Mouse (Mus musculus) urinary bladder, adult 2 months (tissue): ENCODE measurements around the gene Btg4. TPM values are rescaled to one million over a fixed set of nuclear protein-coding genes. Genes with fewer than 3 reads are reported as not detected.
"Not testable (repeated sequence)": the region's sequence is repeated elsewhere in the genome, so short reads cannot be mapped to it uniquely, and the experiment has no call there.

Experiments
- DNase-seq: peaks from one replicate; pipeline ENCODE4 v3.0.0; 2022; ENCODE audit warnings: low spot score
- polyA plus RNA-seq: library from polyadenylated mRNA; depleted of rRNA; stranded (reverse); fragments of >200 nt; gene quantifications from 2 replicates; pipeline ENCODE4 v1.2.3, GENCODE M21; 2012

The Btg4 gene
- polyA plus RNA-seq, 1 experiment, result not detected

GRCm38 (mm10) chr9:51081614-51082013, 20.9 kb downstream of the Btg4 start:
- DNase-seq, result no peak

GRCm38 (mm10) chr9:51093697-51094096, 33.0 kb downstream of the Btg4 start:
- no peak for DNase-seq

- DNase-seq, result no peak
Observed at GRCm38 (mm10) chr9:51096306-51096705, 35.6 kb downstream of the Btg4 start.

GRCm38 (mm10) chr9:51101756-51102425, 41.2 kb downstream of the Btg4 start, which contains the start of gene 4833427G06Rik:
Gene 4833427G06Rik, minus strand, starts transcription at chr9:51102078.
- no peak for DNase-seq

GRCm38 (mm10) chr9:51102963-51103807, 42.5 kb downstream of the Btg4 start:
- DNase-seq, result peak; percentile 31

DNA sequence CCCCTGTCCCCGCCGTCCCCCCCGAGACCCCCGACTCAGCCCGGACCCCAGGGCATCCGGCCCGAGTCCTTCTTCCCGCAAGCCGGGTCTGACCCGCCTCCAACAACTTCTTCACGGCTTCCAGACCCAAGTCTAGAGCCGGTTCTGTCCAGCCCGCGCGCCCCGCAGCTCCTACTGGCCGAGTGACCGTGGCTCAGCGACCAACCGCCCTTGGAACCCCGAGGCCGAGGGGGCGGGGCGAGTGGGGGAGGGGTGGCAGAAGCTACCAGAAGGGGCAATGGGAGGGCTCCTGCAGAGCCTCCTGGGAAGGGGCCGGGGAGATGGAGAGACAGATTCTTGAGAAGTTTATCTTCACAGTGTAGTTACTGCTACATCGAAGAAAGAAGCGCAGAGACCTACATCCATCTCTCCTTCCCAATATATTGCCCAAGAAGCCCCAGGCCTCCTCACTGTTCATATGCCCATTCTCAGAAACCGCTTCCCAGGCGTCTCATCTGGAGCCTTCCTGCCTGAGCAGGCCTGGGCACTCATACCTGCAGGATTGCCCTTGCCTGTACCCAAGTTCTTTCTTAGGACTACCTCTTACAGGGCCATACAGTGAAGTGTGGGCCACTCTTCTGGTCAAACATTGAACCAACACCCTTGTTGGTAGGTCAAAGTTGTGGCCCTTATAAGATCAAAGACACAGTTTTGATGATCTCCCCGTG, 43.3 kb downstream of the Btg4 start:
- peak; percentile 26 for DNase-seq

DNA sequence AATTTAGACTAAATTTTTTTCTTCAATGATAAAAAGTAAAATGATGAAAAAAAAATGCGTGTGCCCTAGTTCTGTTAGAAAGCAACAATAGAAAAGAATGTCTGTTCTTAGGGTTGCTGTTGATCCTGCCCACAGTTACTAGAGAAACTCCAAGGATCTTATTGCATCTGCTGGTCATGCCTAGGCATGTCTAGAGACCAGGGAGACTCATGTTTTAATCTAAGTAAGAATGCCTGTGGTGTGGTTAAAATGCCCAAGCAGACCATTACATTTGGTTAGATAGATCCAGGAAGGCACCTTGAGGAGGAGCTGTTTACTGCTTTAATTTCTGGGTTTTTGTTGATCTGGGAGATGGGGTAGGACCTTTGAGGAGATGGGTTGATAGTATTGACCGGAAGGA, 45.0 kb downstream of the Btg4 start:
- DNase-seq, result no peak

DNA sequence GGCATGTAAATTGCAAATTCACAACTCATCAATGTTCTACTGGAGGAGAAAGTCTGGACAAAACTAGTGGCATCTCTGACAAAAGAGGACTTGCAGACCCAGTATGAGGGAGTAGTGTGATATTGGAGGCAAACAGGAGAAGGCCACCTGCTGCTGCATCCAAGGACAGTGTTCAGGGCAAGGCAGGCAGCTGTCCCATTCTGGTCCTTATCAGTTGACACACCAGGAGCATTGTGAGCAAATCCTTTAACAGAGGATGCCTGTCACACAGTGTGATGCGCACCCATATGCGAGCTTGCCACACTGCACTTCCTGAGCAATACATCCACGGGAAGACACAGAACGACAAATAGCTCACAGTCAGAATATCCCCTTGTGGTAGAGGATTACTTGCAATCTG, 54.1 kb downstream of the Btg4 start:
- DNase-seq, result no peak

GRCm38 (mm10) chr9:51136985-51137384, 76.3 kb downstream of the Btg4 start:
- no peak for DNase-seq

GRCm38 (mm10) chr9:51137432-51137831, 76.7 kb downstream of the Btg4 start:
- no peak for DNase-seq

DNA sequence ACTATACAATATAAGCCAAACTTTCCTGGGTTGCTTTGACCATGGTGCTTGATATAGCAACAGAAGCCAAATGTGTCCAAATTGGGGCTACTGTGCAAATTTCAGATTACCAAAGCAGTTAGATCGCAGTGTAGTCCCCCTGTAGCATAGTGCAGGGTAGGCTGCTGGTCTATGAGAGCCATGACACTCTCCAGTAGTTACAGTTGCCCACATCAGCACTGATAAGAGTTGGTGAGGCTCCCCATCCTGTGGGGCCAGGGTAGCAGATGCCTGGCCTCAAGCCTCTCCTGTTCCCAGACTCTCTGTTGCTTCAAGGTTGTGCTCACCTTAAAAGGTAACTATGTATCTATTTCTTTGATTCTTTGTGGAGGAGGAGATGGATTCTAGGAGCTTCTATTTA, 77.1 kb downstream of the Btg4 start:
- DNase-seq, result no peak

DNA sequence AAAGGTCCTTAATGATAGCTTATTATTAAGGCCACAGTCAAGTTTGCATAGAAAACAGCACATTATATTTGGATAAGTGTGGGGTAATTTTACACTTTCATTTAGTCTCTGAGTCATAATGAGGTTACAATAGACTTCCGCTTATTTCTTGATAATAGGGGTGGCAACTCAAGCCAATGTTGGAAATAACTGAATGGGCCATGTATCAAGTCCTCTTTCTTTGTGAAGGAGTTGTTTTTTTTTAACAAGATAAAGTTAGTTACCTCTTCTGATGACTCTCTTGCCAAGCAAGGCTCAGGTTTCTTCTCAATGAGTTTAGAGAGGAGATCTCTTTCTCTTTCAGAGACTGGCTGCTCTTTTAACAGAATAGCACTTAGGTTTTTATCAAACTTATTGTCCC, 77.6 kb downstream of the Btg4 start:
- DNase-seq, result no peak

GRCm38 (mm10) chr9:51139401-51139800, 78.7 kb downstream of the Btg4 start:
- DNase-seq, result not testable (repeated sequence)

GRCm38 (mm10) chr9:51140711-51141110, 80.0 kb downstream of the Btg4 start:
- DNase-seq, result no peak

- no peak for DNase-seq
Observed at GRCm38 (mm10) chr9:51143437-51143836, 82.7 kb downstream of the Btg4 start.

- DNase-seq, result no peak
Observed at GRCm38 (mm10) chr9:51144218-51144617, 83.5 kb downstream of the Btg4 start.

GRCm38 (mm10) chr9:51146496-51146895, 85.8 kb downstream of the Btg4 start:
- DNase-seq, result no peak

DNA sequence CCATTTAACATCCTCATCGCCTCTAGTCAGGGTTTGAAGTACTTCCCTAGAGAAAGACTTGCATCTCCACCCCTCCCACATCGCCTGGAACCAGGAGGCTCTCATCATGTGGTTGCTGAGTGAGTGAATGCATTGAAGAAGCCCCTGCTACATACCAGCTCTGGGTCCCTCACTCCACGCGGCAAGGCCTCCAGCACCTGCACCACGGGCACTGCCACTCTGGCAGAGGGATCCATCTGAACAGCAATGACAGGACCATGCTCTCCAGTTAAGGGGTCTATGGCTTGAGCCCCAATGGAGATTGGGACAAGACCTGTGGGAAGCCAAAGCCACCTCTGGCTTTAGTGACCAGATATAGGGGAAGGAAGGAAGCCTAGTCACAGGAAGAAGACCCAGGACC, 86.6 kb downstream of the Btg4 start:
- no peak for DNase-seq

DNA sequence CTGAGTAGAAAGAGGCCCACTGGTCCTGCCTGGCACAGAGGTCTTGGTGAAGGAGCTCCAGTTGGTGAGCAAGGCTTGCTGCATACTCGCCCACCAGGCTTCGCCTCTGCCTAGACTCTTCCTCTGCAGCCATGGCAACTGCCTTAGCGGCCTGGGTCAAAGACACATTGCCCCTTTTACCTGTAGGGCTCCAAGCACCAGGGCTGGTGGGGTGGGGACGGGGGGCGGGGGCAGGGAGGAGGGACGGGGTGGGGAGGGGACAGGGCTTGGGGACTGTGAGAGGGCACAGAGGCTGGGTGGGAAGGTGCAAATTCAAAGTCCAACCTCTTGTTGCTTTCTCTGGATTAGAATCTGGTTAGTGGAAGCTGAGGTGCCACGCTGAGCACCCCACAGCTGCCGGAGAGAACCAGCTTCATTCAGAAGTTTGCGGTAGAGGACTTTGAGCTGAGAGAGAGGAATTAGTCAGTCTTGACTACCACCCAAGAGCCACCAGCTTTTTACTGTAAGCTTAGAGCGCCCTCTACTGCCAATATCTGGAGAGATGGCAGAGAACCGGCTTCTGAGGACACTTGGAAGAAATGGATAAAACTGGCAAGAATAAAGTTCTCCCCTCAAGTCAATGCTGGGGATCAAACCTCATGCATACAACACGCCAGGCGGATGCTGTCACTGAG, 91.5 kb downstream of the Btg4 start:
- DNase-seq, result no peak

DNA sequence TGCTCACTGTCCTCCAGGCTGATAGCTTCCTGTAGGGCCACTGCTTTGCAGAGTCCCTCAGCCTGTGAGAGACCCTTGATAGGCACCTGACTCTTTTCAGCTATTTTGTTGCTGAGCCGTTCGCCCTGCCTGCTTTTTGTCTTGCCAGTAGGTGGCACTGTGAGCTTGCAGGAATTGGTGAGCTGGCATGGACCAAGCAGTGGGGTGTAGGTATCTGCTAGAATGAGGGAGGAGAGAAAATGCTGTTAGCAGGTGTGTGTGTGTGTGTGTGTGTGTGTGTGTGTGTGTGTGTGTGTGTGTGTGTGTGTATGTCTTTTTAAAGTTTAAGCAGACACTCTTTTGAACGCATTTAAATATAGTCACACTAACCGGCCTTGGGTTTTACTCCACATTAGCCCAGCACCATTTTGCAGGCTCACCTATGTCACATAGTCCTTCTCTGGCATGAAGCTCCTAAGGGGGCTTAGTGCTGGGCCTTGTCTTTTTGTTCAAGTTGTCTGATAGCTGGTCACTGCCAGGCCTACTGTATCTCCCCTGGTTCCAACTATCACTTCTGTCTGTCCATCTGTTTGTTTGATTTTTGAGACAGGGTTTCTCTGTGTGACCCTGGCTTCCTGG, 101.2 kb downstream of the Btg4 start:
- DNase-seq, result peak; percentile 44

DNA sequence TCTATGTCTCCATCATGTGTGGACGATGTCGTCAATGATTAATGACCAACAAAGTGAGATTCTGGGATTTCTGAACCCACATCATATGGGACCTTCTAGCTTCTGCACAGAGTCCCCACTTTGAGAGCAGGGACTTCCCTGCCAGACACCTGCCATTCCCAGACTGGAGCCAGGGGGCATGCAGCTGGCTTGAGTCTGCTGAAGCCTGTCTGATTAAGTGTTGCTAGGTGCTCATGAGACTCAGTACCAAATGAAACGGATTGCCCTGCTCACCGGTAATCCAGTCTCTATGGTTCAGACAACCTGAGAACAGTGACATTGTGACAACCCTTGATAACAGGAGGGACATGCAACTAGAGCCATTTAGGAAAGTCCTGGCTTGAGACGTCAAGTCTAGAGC, 103.3 kb downstream of the Btg4 start:
- DNase-seq, result no peak
